Mouse (Mus musculus) c-Kit-negative CD71-positive TER-119-positive erythroid progenitor cells, embryonic 14.5 days (primary cell): ENCODE data around the gene Flywch1.

Source experiments
- DNase-seq: peaks from one replicate; pipeline ENCODE4 v3.0.0-alpha.2; 2013; ENCODE audit warnings: low read depth, low spot score

Gene Flywch1

GRCm38 (mm10) chr17:23744076-23744475 is 27.3 kb downstream of the Flywch1 start:
- no peak for DNase-seq

DNA sequence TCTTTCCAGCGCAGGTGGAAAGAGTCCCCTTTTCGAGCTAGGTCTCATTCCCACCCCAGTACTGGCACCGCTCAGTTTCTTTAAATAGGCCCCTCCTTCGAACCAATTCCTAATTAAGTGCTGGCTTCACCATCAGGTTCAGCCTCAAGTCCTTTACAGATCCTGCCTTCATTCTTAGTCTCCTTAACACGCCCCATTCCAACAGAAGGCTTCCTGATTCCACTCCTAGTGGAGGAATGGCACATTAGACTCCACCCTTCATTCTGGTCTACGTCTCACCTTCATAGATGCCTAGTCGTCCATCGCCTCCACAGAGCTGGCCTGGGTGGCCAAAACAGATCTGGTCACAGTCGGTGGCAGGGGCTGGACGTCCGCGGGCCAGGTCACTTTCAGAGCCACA is 28.5 kb downstream of the Flywch1 start:
- no peak for DNase-seq

DNA sequence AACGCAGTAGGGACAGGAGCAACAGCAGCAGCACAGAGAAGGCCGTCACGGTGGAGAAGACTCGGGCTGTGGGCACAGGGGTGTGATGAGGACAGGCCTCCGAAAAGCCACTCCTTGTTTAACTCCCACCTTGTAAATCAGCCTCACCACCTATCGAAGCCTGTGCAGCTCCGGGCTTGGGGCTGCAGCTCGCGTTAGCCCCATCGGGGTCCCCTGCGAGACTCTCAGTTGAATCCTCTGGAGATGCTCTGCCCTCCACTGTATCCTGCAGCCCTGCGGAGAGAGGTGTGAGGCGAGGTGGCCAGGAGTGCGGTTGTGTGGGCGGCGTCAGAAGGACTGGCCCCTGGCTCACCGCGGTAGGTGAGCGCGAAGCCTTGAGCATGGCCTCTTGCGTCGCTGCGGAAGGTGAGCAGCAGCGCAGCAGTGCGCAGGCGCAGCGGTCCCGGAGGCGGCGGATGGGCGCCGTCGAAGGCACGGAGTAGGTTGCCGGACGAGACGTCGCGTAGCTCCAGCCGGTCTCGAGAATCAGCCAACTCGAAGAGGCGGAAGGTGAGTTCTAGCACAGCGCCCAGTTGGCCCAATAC is 29.1 kb downstream of the Flywch1 start:
- DNase-seq: no peak

DNA sequence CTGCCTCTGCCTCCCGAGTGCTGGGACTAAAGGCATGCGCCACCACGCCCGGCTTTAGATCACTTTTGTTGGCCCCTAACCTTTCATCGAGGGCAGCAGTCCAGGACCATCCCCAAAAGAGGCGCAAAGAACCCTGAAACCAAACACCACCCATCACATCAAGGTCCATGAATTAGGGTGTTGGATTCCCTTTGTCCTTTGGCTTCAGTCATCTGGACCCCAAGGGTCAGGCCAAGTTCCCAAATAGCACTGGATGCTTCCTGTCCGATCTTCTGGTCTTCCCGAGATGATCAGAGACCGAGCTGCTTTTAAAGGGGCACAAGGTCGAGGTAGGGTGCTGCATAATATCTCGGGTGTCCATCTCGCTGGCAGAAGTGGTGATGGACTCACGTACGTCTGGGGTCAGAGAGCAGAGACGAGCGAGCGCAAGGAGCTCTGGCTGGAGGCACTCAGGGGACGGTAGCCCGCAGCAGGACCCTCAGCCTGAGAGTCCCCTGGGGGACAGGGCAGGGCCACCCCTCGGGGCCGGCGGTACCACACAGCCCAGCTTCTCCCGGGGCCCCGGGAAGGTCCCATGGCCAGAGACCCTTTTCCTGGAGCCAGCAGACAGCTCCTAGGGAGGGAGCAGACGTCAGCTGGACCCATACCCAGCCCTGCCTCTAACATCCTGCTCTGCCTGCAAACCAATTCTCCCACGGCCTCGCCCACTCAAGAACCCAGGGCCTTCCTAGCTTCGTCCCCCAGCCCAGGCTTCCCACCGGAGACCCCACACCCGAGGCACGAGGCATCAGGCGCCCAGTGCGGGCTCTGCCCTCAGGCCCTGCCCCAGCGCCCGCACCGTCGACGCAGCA is 29.8 kb downstream of the Flywch1 start:
- no peak for DNase-seq

DNA sequence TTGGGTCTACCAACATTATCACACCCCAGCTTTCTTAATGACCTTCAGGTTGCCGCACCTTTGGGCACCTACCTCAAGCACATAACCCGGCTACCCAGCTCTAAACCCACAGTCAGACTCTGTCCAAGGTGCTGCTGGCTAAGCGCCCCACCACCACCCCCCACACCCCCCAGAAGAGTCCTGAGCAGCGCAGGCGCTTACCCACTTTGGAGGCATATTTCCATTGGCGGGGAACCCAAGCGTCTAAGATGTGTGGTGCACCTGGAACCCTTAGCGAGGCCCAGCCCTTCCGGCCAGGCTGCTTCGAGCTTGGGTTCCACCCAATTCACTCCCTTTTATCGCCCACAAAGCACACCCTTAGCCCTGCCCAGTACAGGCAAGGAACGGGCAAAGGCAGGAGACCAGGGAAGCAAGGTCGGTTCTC is 30.8 kb downstream of the Flywch1 start, which contains the start of gene Paqr4:
Gene Paqr4, minus strand, starts transcription at position 270 of the 424 bp plus-strand sequence.
- DNase-seq: peak; percentile 36

DNA sequence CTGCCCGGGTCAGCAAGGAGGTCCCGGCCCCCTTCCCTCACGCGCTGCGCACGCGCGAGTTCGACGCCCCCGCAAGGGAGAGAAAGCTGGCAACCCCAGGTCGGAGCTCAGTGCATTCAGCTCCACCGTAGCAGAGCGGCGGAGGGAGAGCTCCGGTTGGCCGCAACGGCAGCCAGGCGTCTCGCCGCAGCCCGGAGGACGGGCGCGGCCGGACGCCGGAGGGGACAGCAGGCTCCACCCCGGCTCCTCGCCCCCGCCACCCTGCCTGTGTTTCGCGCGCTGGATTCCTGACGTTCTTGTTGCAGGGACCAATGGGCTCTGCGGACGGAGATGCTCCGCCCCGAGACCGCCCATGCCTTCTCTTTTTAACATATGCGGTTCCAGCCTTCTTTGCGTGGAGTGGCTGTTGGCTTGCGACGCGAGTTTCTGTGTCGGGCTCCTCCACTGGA is 31.2 kb downstream of the Flywch1 start:
- DNase-seq: peak; percentile 51

DNA sequence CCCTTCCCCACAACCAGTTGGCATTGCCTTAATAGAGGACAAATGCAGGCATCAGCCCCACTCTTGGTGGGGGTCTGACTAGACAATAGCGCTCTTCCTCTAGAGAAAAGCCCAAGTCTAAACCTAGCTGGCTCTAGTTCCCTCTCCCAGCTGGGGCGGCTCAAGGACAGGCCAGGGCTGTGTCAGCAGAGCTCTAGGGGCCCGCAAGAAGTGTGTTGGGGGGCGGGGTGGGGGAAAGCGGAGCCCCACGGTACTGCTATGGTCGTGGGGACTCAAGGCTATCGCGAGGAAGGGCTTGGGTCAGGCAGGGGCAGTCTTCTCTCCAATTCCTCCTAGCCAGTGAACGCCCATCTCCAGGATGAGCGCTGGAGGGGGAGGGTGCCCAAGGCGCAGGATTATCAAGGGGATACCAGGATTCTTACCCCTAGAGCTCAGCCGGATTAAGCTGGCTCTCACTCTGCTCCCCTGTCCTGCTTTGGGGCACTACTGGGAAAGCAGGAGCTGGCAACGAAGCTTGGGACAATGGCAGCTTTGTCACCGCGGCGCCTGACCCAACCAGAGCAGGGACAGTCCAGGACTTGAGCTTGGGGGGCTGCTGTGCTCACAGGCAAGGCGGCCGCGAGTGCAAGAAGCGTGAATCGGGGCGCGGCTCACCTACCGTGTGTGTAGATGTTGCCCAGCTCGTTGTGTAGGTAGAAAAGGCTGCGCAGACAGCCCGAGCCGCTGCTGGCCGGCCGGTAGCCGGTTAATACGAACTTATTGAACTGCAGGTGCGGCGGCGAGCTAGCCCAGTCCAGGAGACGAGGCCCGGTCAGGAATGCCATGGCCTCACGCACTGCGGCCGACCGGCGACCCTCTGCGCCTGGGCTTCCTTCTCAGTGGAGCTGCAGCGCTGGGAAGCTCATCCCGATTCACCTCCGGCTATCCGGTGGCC is 31.9 kb downstream of the Flywch1 start:
- no peak for DNase-seq

DNA sequence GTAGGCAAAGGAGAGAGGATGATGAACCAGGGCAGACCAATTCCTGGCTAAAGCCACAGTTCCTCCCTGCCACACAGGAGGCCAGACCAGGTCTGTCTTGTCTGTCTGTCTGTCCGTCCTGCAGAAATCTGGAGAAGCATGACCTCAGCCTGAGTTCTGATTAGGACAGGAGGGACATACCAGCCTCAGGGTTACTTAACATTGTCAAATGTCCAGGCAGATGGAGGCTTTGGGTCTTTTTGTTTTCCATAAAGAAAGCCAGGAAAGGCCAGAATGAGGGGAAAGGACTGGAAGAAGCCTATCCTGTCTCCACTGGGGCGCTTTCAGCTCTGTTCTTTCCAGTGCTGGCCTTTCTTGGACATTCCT is 32.6 kb downstream of the Flywch1 start:
- DNase-seq: no peak

GRCm38 (mm10) chr17:23737493-23738445 is 33.6 kb downstream of the Flywch1 start:
- DNase-seq: no peak

- DNase-seq: no peak
Measured at GRCm38 (mm10) chr17:23734341-23734740, 37.1 kb downstream of the Flywch1 start.

DNA sequence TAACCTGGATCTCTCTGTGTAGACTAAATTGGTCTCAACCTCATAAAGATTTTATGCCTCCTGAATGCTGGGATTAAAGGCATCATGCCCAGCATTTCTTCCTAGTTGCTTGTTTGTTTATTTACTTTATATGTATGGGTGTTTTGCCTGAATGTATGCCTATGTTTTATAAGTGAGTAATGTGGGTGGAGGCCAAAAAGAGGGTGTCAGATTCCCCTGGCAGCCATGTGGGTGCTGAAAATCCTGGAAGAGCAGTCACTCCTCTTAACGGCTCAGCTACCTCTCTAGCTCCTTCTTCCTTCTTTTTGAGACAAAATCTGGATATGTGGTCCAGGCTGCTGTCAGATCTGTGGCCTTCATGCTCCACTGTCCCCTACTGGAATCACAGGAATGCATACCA is 41.0 kb downstream of the Flywch1 start:
- DNase-seq: no peak

- DNase-seq: peak; percentile 43
Measured at GRCm38 (mm10) chr17:23726758-23727142, 44.7 kb downstream of the Flywch1 start.

DNA sequence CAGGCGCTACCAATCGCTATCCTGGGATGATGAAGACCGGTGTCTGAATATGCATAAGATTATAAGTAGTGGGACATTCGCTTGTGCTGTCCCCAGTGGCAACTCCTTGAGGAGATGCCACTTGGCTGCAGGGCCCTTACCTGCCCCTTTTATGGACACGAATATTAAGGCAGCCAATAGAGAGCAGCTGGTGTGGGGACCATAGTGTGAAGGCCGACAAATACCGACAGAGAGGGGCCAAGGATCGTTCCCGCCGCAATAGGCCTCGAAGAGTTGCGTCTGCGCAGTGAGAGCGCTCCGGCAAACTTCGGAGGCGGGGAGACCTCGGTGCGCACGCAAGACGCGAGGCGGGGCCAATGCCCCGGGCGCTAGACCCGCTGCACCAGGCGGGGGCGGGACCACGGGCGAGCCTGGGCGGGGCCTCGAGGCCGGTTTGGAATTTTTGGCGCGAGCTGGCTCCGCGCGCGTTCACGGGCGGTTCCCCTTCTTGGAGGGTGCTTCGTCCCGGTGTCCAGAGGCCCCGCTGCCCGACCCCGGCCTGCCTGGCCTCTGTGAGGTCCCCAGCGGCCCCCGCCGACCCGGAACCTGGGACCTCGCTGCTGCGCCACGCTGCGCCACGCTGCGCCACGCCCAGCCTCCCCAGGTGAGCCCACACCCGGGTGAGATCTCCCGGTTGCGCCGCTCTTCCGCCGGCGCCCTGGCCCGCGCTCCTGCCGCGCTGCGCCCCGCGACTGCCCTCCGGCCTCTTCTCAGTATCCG is 45.2 kb downstream of the Flywch1 start, which contains the start of gene Pkmyt1:
Gene Pkmyt1, plus strand, starts transcription at position 338 of the 759 bp plus-strand sequence.
- DNase-seq: peak; percentile 91

GRCm38 (mm10) chr17:23725477-23725876 is 45.9 kb downstream of the Flywch1 start:
- DNase-seq: no peak

GRCm38 (mm10) chr17:23722376-23723125 is 48.9 kb downstream of the Flywch1 start, which contains the start of gene 1520401A03Rik:
Gene 1520401A03Rik (minus strand): TSS chr17:23722783.
- DNase-seq: no peak

DNA sequence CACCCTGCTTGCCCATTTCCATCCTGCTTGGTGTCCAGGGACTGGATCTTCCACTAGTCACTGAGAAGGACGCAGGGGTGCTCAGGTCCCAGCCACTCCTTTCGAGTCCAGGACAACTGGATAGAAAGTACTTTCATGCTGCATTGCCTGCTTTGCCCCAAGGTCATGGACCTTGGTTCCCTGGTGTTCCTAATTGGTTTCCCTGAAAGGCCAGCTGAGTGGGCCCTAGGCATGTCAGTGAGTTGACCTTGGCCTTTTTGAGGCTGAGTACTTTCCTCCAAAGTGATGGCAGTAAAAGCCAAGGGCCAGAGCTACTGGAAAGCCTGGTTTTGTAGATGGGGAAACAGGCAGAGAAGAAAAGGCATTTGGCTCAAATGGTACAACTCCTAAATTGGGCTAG is 49.5 kb downstream of the Flywch1 start:
- no peak for DNase-seq

GRCm38 (mm10) chr17:23719455-23719854 is 51.9 kb downstream of the Flywch1 start:
- DNase-seq: no peak

- DNase-seq: no peak
Measured at GRCm38 (mm10) chr17:23717003-23717402, 54.4 kb downstream of the Flywch1 start.

- peak; percentile 52 for DNase-seq
Measured at GRCm38 (mm10) chr17:23706212-23706611, 65.2 kb downstream of the Flywch1 start.
